Mouse (Mus musculus): ENCODE data around the gene BC055324. TPM values are rescaled to one million over a fixed set of nuclear protein-coding genes. Genes with fewer than 3 reads are reported as not detected.

The BC055324 gene
- polyA plus RNA-seq (2012; rRNA removed; ENCODE audit: low replicate concordance): 0.34 and 2.6 TPM in 2 replicates

DNA sequence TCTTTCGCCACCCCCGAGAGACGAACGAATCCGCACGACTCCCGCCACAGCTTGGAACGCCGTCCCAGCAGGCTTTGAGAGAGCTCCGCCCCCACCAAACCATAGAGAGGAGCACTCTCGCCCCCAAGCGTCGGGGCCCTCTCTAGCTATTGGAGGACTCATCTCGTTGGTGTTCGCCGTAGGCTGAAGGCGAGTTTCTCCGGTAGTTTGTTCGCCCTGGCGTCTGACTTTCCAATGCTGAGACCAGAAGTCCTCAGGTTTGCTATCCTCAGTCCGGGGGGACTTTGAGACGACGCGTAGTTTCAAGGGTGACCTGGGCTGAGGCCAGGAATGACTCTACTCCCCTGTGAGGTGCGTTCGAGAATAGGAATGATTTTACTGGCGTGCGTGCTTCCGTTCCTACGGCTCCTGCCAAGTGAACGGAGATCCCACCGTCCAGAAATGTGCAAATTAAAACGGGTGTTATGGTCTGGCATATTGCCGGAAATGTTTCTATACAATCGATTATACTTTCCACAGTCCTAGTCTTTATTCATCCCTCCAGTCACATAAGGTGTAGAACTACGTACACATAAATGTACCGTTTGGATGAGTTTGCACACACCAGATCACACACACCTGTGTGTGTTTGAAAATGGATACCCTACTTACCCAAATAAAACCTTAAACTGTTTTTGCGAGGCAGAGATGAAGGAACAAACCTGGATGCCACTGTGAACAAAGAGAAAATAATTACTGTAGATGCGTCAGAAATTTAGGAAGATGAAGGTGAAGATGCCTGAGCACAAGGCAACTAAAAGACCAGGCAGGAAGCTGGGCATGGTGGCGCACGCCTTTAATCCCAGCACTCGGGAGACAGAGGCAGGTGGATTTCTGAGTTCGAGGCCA is at the start of gene BC055324, which contains the start of gene Mettl18:
Gene BC055324 (minus strand): TSS at position 76 of the 888 bp plus-strand sequence.
Gene Mettl18 (plus strand): TSS at position 169 of the 888 bp plus-strand sequence.

GRCm38 (mm10) chr1:163928846-163929245 is 65.8 kb downstream of the BC055324 start, which contains the start of gene Scyl3:
TSS of gene Scyl3 (plus strand) at chr1:163929100.

Other genes with a start within 250 kb of the BC055324 start
- gene Kifap3, start 215.2 kb downstream of the BC055324 start, polyA plus RNA-seq (2012; rRNA removed; ENCODE audit: low replicate concordance): 6.8 and 8.5 TPM in 2 replicates
- 7.9 and 10.8 TPM in 2 replicates for gene Scyl3, start 65.7 kb downstream of the BC055324 start, polyA plus RNA-seq (2012; rRNA removed; ENCODE audit: low replicate concordance)
- 0.63 and 1.0 TPM in 2 replicates for gene Mettl18, start 93 bp upstream of the BC055324 start, polyA plus RNA-seq (2012; rRNA removed; ENCODE audit: low replicate concordance)
- 0.04 and 0.67 TPM in 2 replicates for gene Sele, start 53.4 kb upstream of the BC055324 start, polyA plus RNA-seq (2012; rRNA removed; ENCODE audit: low replicate concordance)
- 1.0 and 2.1 TPM in 2 replicates for gene Sell, start 67.2 kb upstream of the BC055324 start, polyA plus RNA-seq (2012; rRNA removed; ENCODE audit: low replicate concordance)
- gene Selp, start 120.5 kb upstream of the BC055324 start, polyA plus RNA-seq (2012; rRNA removed; ENCODE audit: low replicate concordance): 7.4 and 10.4 TPM in 2 replicates
- 0.43 and 3.7 TPM in 2 replicates for gene F5, start 157.0 kb upstream of the BC055324 start, polyA plus RNA-seq (2012; rRNA removed; ENCODE audit: low replicate concordance)